11 mouse cellular contexts compared by ENCODE assay signal in genomic region chr8:107437711-107438110, GRCm38 (mm10). TPM values are rescaled to one million over a fixed set of nuclear protein-coding genes. Genes with fewer than 3 reads are reported as not detected.
DNase-seq lines count a peak whose midpoint lies in the region; ATAC-seq lines count a peak whose summit lies in the region.
"Had no signal": no experiment of that assay in that cellular context is flagged by ENCODE, and none has a peak within 500 bp of the region (broad histone marks: within the 10 kb centered on the region; RNA-seq: fewer than 3 reads in every experiment).

No protein-coding gene starts in this region.

- 64% methylated on average over 2 of the region's 2 CpGs for WGBS in lung, embryonic 15.5 days
- WGBS in hindbrain, embryonic 13.5 days: 79% methylated on average over 2 of the region's 2 CpGs
- WGBS in neural tube, embryonic 15.5 days: 63% methylated on average over 2 of the region's 2 CpGs

- no peaks in the 10 kb centered on the region for H3K9me3 ChIP-seq in lung, embryonic 15.5 days
- no peaks in the 10 kb centered on the region for H3K9me3 ChIP-seq in hindbrain, embryonic 13.5 days
- no peaks in the 10 kb centered on the region for H3K9me3 ChIP-seq in neural tube, embryonic 15.5 days (replicated peaks)
- H3K9me3 ChIP-seq: forebrain, embryonic 13.5 days had no signal

- no peaks in the 10 kb centered on the region for H3K36me3 ChIP-seq in lung, embryonic 15.5 days
- peaks cover 5% of the 10 kb centered on the region; the same call in 1 of the 2 replicates for H3K36me3 ChIP-seq in hindbrain, embryonic 13.5 days
- H3K36me3 ChIP-seq in neural tube, embryonic 15.5 days: no peaks in the 10 kb centered on the region

- no peak for DNase-seq in lung, postnatal 36 days
- peak; percentile 71 to 82 for DNase-seq in kidney, postnatal 36 days
- no peak for DNase-seq in right cerebral cortex, postnatal 4 days
- DNase-seq: adrenal gland, adult 8-10 months; cerebellum, postnatal 14 days; thymus, postnatal 25 days had no signal

- H3K27ac ChIP-seq in lung, embryonic 15.5 days: no peak overlapping the region
- no peak overlapping the region for H3K27ac ChIP-seq in hindbrain, embryonic 13.5 days
- no peak overlapping the region for H3K27ac ChIP-seq in neural tube, embryonic 15.5 days (replicated peaks)
- H3K27ac ChIP-seq: forebrain, embryonic 13.5 days had no signal

- no peak for ATAC-seq in lung, embryonic 15.5 days (ENCODE audit: borderline replicate concordance, extremely low read depth, low FRiP score, low TSS enrichment)
- no peak for ATAC-seq in hindbrain, embryonic 13.5 days (ENCODE audit: low FRiP score)
- no peak for ATAC-seq in neural tube, embryonic 15.5 days (ENCODE audit: low FRiP score)
- ATAC-seq in megakaryocyte-erythroid progenitor cell, adult 5-6 weeks (replicated peaks; ENCODE audit: low FRiP score, low TSS enrichment, poor library complexity, severe bottlenecking): no peak
- ATAC-seq: forebrain, embryonic 13.5 days had no signal

- peak overlapping the region; percentile 77; the same call in 1 of the 2 replicates for H3K4me2 ChIP-seq in lung, embryonic 15.5 days
- H3K4me2 ChIP-seq in hindbrain, embryonic 13.5 days: peak overlapping the region; percentile 70; the same call in 1 of the 2 replicates
- H3K4me2 ChIP-seq in neural tube, embryonic 15.5 days: peak overlapping the region; percentile 77; the same call in 1 of the 2 replicates

- peaks cover 9% of the 10 kb centered on the region; the same call in 1 of the 2 replicates for H3K4me1 ChIP-seq in lung, embryonic 15.5 days
- peaks cover 17% of the 10 kb centered on the region for H3K4me1 ChIP-seq in hindbrain, embryonic 13.5 days (replicated peaks)
- peaks cover 24% of the 10 kb centered on the region for H3K4me1 ChIP-seq in neural tube, embryonic 15.5 days

- no peak overlapping the region for H3K4me3 ChIP-seq in lung, embryonic 15.5 days
- no peak overlapping the region for H3K4me3 ChIP-seq in hindbrain, embryonic 13.5 days
- no peak overlapping the region for H3K4me3 ChIP-seq in neural tube, embryonic 15.5 days (replicated peaks)

- H3K9ac ChIP-seq in lung, embryonic 15.5 days: no peak overlapping the region
- no peak overlapping the region for H3K9ac ChIP-seq in hindbrain, embryonic 13.5 days
- H3K9ac ChIP-seq in neural tube, embryonic 15.5 days (replicated peaks): no peak overlapping the region

- H3K27me3 ChIP-seq in lung, embryonic 15.5 days: no peaks in the 10 kb centered on the region
- H3K27me3 ChIP-seq in hindbrain, embryonic 13.5 days: no peaks in the 10 kb centered on the region
- H3K27me3 ChIP-seq in neural tube, embryonic 15.5 days (replicated peaks): no peaks in the 10 kb centered on the region
- H3K27me3 ChIP-seq: forebrain, embryonic 13.5 days had no signal

RNA-seq across cellular contexts. Expression of gene Wwp2, which starts 1.5 kb away (rescaled TPM):
- polyA plus RNA-seq in lung, embryonic 15.5 days (2015; fragmentation: Nextera tagmentation; extraction: Ambion mirVana): 50.4 and 54.0 TPM in 2 replicates
- 49.3 and 53.0 TPM in 2 replicates for polyA plus RNA-seq in hindbrain, embryonic 13.5 days (2015; fragmentation: Nextera tagmentation; extraction: Ambion mirVana)
- polyA plus RNA-seq in neural tube, embryonic 15.5 days (2015; fragmentation: Nextera tagmentation; extraction: Ambion mirVana): 36.4 and 39.5 TPM in 2 replicates
- 39.4 and 53.2 TPM in 2 replicates for total RNA-seq in megakaryocyte-erythroid progenitor cell, adult 5-6 weeks (2014; fragmentation: Nextera tagmentation)
- total RNA-seq in megakaryocyte-erythroid progenitor cell, adult 5-6 weeks (2017): 33.3 and 57.3 TPM in 2 replicates

RNA-seq across cellular contexts. Expression of gene Nob1, which starts 12.9 kb away (rescaled TPM):
- 78.2 and 79.7 TPM in 2 replicates for polyA plus RNA-seq in lung, embryonic 15.5 days (2015; fragmentation: Nextera tagmentation; extraction: Ambion mirVana)
- 71.3 and 74.0 TPM in 2 replicates for polyA plus RNA-seq in hindbrain, embryonic 13.5 days (2015; fragmentation: Nextera tagmentation; extraction: Ambion mirVana)
- 64.2 and 73.6 TPM in 2 replicates for polyA plus RNA-seq in neural tube, embryonic 15.5 days (2015; fragmentation: Nextera tagmentation; extraction: Ambion mirVana)
- total RNA-seq in megakaryocyte-erythroid progenitor cell, adult 5-6 weeks (2014; fragmentation: Nextera tagmentation): 78.1 and 79.8 TPM in 2 replicates
- 46.1 and 50.2 TPM in 2 replicates for total RNA-seq in megakaryocyte-erythroid progenitor cell, adult 5-6 weeks (2017)

RNA-seq across cellular contexts. Expression of gene Nqo1, which starts 34.7 kb away (rescaled TPM):
- polyA plus RNA-seq in lung, embryonic 15.5 days (2015; fragmentation: Nextera tagmentation; extraction: Ambion mirVana): 14.0 and 17.4 TPM in 2 replicates
- polyA plus RNA-seq in hindbrain, embryonic 13.5 days (2015; fragmentation: Nextera tagmentation; extraction: Ambion mirVana): 5.3 and 6.7 TPM in 2 replicates
- polyA plus RNA-seq in neural tube, embryonic 15.5 days (2015; fragmentation: Nextera tagmentation; extraction: Ambion mirVana): 7.8 and 32.7 TPM in 2 replicates
- total RNA-seq in megakaryocyte-erythroid progenitor cell, adult 5-6 weeks (2014; fragmentation: Nextera tagmentation): 30.2 TPM in 2 replicates
- 18.4 and 30.4 TPM in 2 replicates for total RNA-seq in megakaryocyte-erythroid progenitor cell, adult 5-6 weeks (2017)

Comparison
In these comparisons a context has a peak if more than half of its experiments do, and no peak if none do; other contexts are left out.
1. DNase-seq: peak in kidney, postnatal 36 days (2 of 2); none in lung, postnatal 36 days (single experiment) and right cerebral cortex, postnatal 4 days (single experiment).
2. Peak in every context shown above with its lines, with median percentiles within 50 percentile points of each other: H3K4me2 ChIP-seq.